Mouse (Mus musculus) MEL (cell line): ENCODE measurements at regions not wholly inside any gene's neighbourhood (a gene's known extent, or its start where the extent isn't known, plus 50 kb on each side); places are given as distances from the start of the nearest gene placed in this dataset.

ENCODE experiments used
- DNase-seq: peaks from one replicate; pipeline ENCODE4 v3.0.0; 2011; ENCODE audit warnings: low read depth, low spot score
- H3K27ac ChIP-seq: 2 replicates; pipeline ENCODE4 v1.5.1; 2012; ENCODE audit warnings: low read depth, mild to moderate bottlenecking, control low read depth, low read length, moderate library complexity; ENCODE audit not compliant: control insufficient read depth
- H3K27me3 ChIP-seq, 2 experiments: fragments of 150-350 bp in 1 of 2; sonication (generic) in 1 of 2; 2 replicates each; pipeline ENCODE4 v1.6.1; 2012; ENCODE audit warnings: low read length in 2 of 2, mild to moderate bottlenecking in 2 of 2, improper control_type of control experiment in 1 of 2, moderate library complexity in 1 of 2; ENCODE audit not compliant: insufficient read depth in 2 of 2, control insufficient read depth in 1 of 2
- H3K36me3 ChIP-seq, 2 experiments: 2 replicates each; pipeline ENCODE4 v1.6.1; 2012 to 2014; ENCODE audit warnings: low read length in 2 of 2, improper control_type of control experiment in 1 of 2, inconsistent platforms in 1 of 2, mild to moderate bottlenecking in 1 of 2; ENCODE audit not compliant: insufficient read depth in 2 of 2, control insufficient read depth in 1 of 2
- H3K4me1 ChIP-seq, 2 experiments: fragments of 150-350 bp in 1 of 2; sonication (generic) in 1 of 2; 2 replicates each; pipeline ENCODE4 v1.6.1; 2012; ENCODE audit warnings: low read length in 2 of 2, improper control_type of control experiment in 1 of 2, mild to moderate bottlenecking in 1 of 2; ENCODE audit not compliant: insufficient read depth in 2 of 2, control insufficient read depth in 1 of 2
- H3K4me3 ChIP-seq, 2 experiments: fragments of 150-350 bp in 1 of 2; sonication (generic) in 1 of 2; 2 replicates each; pipeline ENCODE4 v1.5.1; 2012; ENCODE audit warnings: low read depth in 2 of 2, low read length in 2 of 2, mild to moderate bottlenecking in 2 of 2, moderate library complexity in 2 of 2, control low read depth in 1 of 2, improper control_type of control experiment in 1 of 2; ENCODE audit not compliant: control insufficient read depth in 1 of 2, insufficient read depth in 1 of 2
- H3K79me2 ChIP-seq: 2 replicates; pipeline ENCODE4 v1.6.1; 2012; ENCODE audit warnings: mild to moderate bottlenecking, low read length, moderate library complexity; ENCODE audit not compliant: control insufficient read depth, poor library complexity, insufficient read depth
- H3K9ac ChIP-seq: 2 replicates; pipeline ENCODE4 v1.6.1; 2012; ENCODE audit warnings: low read depth, mild to moderate bottlenecking, control low read depth, low read length, moderate library complexity; ENCODE audit not compliant: control insufficient read depth, poor library complexity, severe bottlenecking
- H3K9me3 ChIP-seq: fragments of 150-350 bp; sonication (generic); replicated peaks from 2 replicates; pipeline ENCODE4 v1.6.1; 2012; ENCODE audit warnings: mild to moderate bottlenecking, low read length, improper control_type of control experiment, moderate library complexity; ENCODE audit not compliant: insufficient read depth
- BHLHE40 ChIP-seq: IDR thresholded peaks from 2 replicates; pipeline ENCODE4 v1.6.1; 2012; ENCODE audit warnings: low read depth, mild to moderate bottlenecking, inconsistent platforms, low read length, improper control_type of control experiment, borderline replicate concordance
- CTCF ChIP-seq, 3 experiments: IDR thresholded peaks in 2 of 3; conservative IDR thresholded peaks in 1 of 3; 2 replicates each; pipeline ENCODE4 v1.5.1; 2011 to 2012; ENCODE audit warnings: low read length in 3 of 3, low read depth in 2 of 3, mild to moderate bottlenecking in 2 of 3, improper control_type of control experiment in 1 of 3, inconsistent platforms in 1 of 3, mixed read lengths in 1 of 3, moderate library complexity in 1 of 3; ENCODE audit not compliant: control insufficient read depth in 1 of 3, insufficient read depth in 1 of 3, poor library complexity in 1 of 3, severe bottlenecking in 1 of 3
- ELF1 ChIP-seq: IDR thresholded peaks from 2 replicates; pipeline ENCODE4 v1.6.1; 2014; ENCODE audit warnings: low read depth, mild to moderate bottlenecking, inconsistent platforms, low read length, improper control_type of control experiment, moderate library complexity
- ETS1 ChIP-seq: IDR thresholded peaks from 2 replicates; pipeline ENCODE4 v1.6.1; 2012; ENCODE audit warnings: low read depth, mild to moderate bottlenecking, inconsistent platforms, low read length, improper control_type of control experiment, moderate library complexity
- GABPA ChIP-seq: IDR thresholded peaks from 2 replicates; pipeline ENCODE4 v1.6.1; 2012; ENCODE audit warnings: low read depth, mild to moderate bottlenecking, inconsistent platforms, low read length, improper control_type of control experiment, moderate library complexity
- GATA1 ChIP-seq: IDR thresholded peaks from 2 replicates; pipeline ENCODE4 v1.6.1; 2011; ENCODE audit warnings: low read depth, low read length, improper control_type of control experiment
- JUND ChIP-seq: IDR thresholded peaks from 2 replicates; pipeline ENCODE4 v1.6.1; 2011; ENCODE audit warnings: low read depth, mild to moderate bottlenecking, improper control_type of control experiment, low read length
- MAX ChIP-seq: IDR thresholded peaks from 2 replicates; pipeline ENCODE4 v1.6.1; 2011; ENCODE audit warnings: low read length, improper control_type of control experiment
- MAZ ChIP-seq: IDR thresholded peaks from 2 replicates; pipeline ENCODE4 v1.6.1; 2012; ENCODE audit warnings: low read depth, mild to moderate bottlenecking, inconsistent platforms, low read length, improper control_type of control experiment
- MYC ChIP-seq: IDR thresholded peaks from 2 replicates; pipeline ENCODE4 v1.6.1; 2011; ENCODE audit warnings: low read depth, mild to moderate bottlenecking, low read length, improper control_type of control experiment, moderate library complexity
- NELFE ChIP-seq: IDR thresholded peaks from 2 replicates; pipeline ENCODE4 v1.6.1; 2011; ENCODE audit warnings: low read depth, low read length, improper control_type of control experiment
- NRF1 ChIP-seq: IDR thresholded peaks from 2 replicates; pipeline ENCODE4 v1.6.1; 2014; ENCODE audit warnings: low read depth, mild to moderate bottlenecking, inconsistent platforms, low read length, improper control_type of control experiment, moderate library complexity; ENCODE audit not compliant: poor library complexity, insufficient read depth, severe bottlenecking
- POLR2A ChIP-seq, 2 experiments: IDR thresholded peaks; 2 replicates each; pipeline ENCODE4 v1.6.1; 2011 to 2012; ENCODE audit warnings: low read length in 2 of 2, mild to moderate bottlenecking in 2 of 2, control low read depth in 1 of 2, improper control_type of control experiment in 1 of 2, low read depth in 1 of 2, moderate library complexity in 1 of 2; ENCODE audit not compliant: control insufficient read depth in 1 of 2, insufficient read depth in 1 of 2, poor library complexity in 1 of 2
- RAD21 ChIP-seq: IDR thresholded peaks from 2 replicates; pipeline ENCODE4 v1.6.1; 2011; ENCODE audit warnings: mild to moderate bottlenecking, low read depth, low read length, improper control_type of control experiment
- SMC3 ChIP-seq: IDR thresholded peaks from 2 replicates; pipeline ENCODE4 v1.6.1; 2011; ENCODE audit warnings: low read depth, low read length, improper control_type of control experiment
- TBP ChIP-seq: IDR thresholded peaks from 2 replicates; pipeline ENCODE4 v1.8.0; 2011; ENCODE audit warnings: low read depth, low read length, improper control_type of control experiment
- USF2 ChIP-seq, 2 experiments: IDR thresholded peaks; 2 replicates each; pipeline ENCODE4 v1.6.1; 2011 to 2012; ENCODE audit warnings: improper control_type of control experiment in 2 of 2, low read length in 2 of 2, borderline replicate concordance in 1 of 2, inconsistent platforms in 1 of 2, low read depth in 1 of 2, mild to moderate bottlenecking in 1 of 2; ENCODE audit not compliant: insufficient read depth in 1 of 2
- ZC3H11A ChIP-seq: IDR thresholded peaks from 2 replicates; pipeline ENCODE4 v1.6.1; 2012; ENCODE audit warnings: low read depth, mild to moderate bottlenecking, inconsistent platforms, low read length, improper control_type of control experiment
- ZKSCAN1 ChIP-seq: IDR thresholded peaks from 2 replicates; pipeline ENCODE4 v1.6.1; 2012; ENCODE audit warnings: low read depth, mild to moderate bottlenecking, inconsistent platforms, low read length, improper control_type of control experiment, moderate library complexity
- ZMIZ1 ChIP-seq: IDR thresholded peaks from 2 replicates; pipeline ENCODE4 v1.6.1; 2012; ENCODE audit warnings: low read depth, mild to moderate bottlenecking, inconsistent platforms, low read length, improper control_type of control experiment, moderate library complexity

DNA sequence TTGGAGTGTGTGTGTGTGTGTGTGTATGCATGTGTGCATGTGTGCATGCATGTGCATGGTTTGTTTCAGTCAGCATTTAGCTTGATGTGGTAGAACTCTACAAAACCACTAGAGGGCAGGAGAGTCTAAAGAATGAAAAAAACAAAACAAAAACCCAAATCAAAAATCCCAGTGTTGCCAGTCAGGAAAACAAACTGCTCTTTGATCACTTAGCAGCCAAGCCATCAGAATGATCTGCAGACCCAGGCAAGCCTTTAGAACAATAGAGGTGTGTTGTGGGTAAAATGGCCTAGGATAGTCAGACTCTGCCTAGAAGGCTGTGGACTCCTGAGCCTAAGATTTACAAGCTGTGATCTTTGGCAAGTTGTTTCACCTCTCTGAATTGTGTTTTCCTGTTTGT, 91.7 kb downstream of the Slc30a10 start:
- Histone ChIP-seq H3K9ac (no peak overlapping the region), H3K79me2 (no peaks in the 10 kb centered on the region), H3K36me3 (no peaks in the 10 kb centered on the region), H3K4me1 (no peaks in the 10 kb centered on the region), H3K27me3 (no peaks in the 10 kb centered on the region; a peak in 1 of 4 replicates), H3K4me3 (no peak overlapping the region), H3K9me3 (no peaks in the 10 kb centered on the region; the same call in 1 of the 2 replicates), H3K27ac (no peak overlapping the region)
- TF ChIP-seq SMC3 (peak; percentile 63), JUND (no peak), RAD21 (peak; percentile 84), ZC3H11A (peak; percentile 51; the same call in 1 of the 2 replicates), CTCF (IDR thresholded peaks at IDR 0.05 in 2 of 3, conservative IDR thresholded peaks at IDR 0.05 in 1 of 3; ENCODE audit: control insufficient read depth in 1 of 3, insufficient read depth in 1 of 3, low read depth in 2 of 3, low read length in 3 of 3, poor library complexity in 1 of 3, severe bottlenecking in 1 of 3) (peak; percentile 20 to 73 (median 50); a peak in 5 of 6 replicates)
- peak; percentile 34 for DNase-seq

DNA sequence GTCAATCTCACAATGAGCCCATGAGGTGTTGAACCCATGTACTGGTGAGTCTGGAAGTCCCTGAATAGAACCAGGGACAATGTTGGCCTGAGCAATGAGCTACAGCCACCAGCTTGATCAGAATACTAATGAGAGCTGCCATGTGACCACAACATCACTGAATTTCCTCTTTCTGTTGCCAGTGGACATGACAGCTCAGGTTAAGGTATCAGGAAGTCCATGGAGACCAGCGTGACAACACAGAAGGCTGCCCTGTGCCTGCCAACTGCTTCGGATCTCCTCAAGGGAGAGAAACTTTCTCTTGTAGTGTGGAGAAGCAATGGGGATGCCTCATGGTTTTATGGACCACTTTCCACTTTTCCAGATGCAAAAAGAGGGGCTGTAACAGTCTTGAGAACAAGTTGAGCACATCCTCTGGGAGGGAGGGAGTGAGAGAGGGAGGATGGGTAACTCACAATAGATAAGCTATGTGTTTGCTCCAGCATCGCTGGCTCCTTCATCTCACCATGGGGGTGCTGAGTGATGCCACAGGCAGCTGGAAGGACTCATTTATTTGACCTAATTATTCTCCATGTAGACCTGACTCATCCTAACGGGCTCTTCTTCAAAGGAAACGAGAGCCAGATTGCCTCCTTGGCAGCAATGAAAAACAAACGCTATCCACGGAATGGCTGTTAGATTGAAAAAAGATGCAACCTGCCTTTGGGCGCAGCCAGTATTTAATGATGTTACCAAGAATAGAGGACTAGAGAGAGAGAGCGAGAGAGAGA, 118.3 kb downstream of the Slc30a10 start:
- no peak overlapping the region for H3K4me3 ChIP-seq
- no peaks in the 10 kb centered on the region; a peak in 1 of 4 replicates for H3K27me3 ChIP-seq
- H3K79me2 ChIP-seq, result no peaks in the 10 kb centered on the region
- DNase-seq, result no peak
- no peaks in the 10 kb centered on the region for H3K4me1 ChIP-seq
- no peaks in the 10 kb centered on the region for H3K9me3 ChIP-seq
- TF ChIP-seq MAZ, result no peak
- no peaks in the 10 kb centered on the region for H3K36me3 ChIP-seq
- H3K27ac ChIP-seq, result no peak overlapping the region
- H3K9ac ChIP-seq, result no peak overlapping the region

DNA sequence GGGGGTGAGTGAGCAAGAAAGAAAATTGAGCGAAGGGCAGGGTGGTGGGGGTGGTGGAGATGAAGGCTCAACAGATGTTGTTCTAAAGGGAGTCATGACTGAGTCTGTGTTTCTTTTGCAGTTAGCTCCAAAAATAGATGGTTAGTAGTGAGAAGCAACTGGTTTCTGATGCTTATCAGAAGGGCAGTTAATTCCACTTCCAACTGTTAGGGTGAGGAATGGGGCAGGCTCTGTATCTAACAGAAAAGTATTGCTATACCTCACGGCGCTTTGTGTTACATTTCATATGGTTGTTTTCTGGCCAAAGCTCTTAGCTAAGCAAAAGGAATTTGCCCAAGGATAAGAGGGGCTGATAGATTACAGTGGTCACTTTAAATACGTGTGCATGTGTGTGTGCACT, 120.3 kb downstream of the Slc30a10 start:
- Histone ChIP-seq H3K4me3 (no peak overlapping the region), H3K4me1 (no peaks in the 10 kb centered on the region), H3K27me3 (no peaks in the 10 kb centered on the region; a peak in 1 of 4 replicates), H3K36me3 (no peaks in the 10 kb centered on the region), H3K9me3 (no peaks in the 10 kb centered on the region), H3K9ac (no peak overlapping the region), H3K27ac (no peak overlapping the region), H3K79me2 (no peaks in the 10 kb centered on the region)
- DNase-seq, result no peak
- TF ChIP-seq MAZ (no peak), ELF1 (no peak), ZKSCAN1 (no peak), BHLHE40 (no peak), POLR2A (IDR thresholded peaks at IDR 0.05; ENCODE audit: control insufficient read depth in 1 of 2, insufficient read depth in 1 of 2, low read depth in 1 of 2, low read length in 2 of 2, poor library complexity in 1 of 2) (no peak), GATA1 (no peak), ZMIZ1 (no peak), CTCF (IDR thresholded peaks at IDR 0.05 in 2 of 3, conservative IDR thresholded peaks at IDR 0.05 in 1 of 3; ENCODE audit: control insufficient read depth in 1 of 3, insufficient read depth in 1 of 3, low read depth in 2 of 3, low read length in 3 of 3, poor library complexity in 1 of 3, severe bottlenecking in 1 of 3) (no peak), ETS1 (no peak), MYC (no peak), JUND (no peak), RAD21 (no peak), TBP (no peak), USF2 (IDR thresholded peaks at IDR 0.05; ENCODE audit: borderline replicate concordance in 1 of 2, insufficient read depth in 1 of 2, low read depth in 1 of 2, low read length in 2 of 2) (no peak), NRF1 (no peak), NELFE (no peak), MAX (no peak), GABPA (no peak), ZC3H11A (no peak)
